Mouse (Mus musculus) cerebellum, postnatal 14 days (tissue): Measurements from ENCODE around the gene Prm3.
"Not testable (repeated sequence)": the region's sequence is repeated elsewhere in the genome, so short reads cannot be mapped to it uniquely, and the experiment has no call there.

Experiments
- DNase-seq, 2 experiments: peaks; one replicate each; pipeline ENCODE4 v3.0.0; 2021; ENCODE audit warnings: mixed read lengths in 2 of 2

The Prm3 gene

DNA sequence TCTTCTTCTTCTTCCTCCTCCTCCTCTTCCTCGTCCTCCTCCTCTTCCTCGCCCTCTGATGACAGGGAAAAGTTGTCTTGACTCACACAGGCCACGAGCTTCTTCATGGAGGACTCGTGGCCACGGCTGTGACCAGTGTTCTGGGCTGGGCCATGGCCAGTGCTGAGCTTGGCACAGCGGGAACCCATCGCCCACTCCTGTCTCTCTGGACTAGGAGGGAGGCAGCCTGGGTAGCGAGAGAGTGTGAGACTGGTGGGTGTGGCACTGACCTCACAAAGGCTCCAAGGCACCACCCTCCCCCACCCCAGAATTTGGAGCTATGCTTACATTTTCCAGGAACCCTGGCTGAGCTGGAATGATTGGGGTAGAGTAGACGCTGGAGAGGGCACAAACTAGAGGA, at the start of gene Prm3:
Gene Prm3 (minus strand): TSS at position 213 of the 400 bp plus-strand sequence.
- DNase-seq = no peak

DNA sequence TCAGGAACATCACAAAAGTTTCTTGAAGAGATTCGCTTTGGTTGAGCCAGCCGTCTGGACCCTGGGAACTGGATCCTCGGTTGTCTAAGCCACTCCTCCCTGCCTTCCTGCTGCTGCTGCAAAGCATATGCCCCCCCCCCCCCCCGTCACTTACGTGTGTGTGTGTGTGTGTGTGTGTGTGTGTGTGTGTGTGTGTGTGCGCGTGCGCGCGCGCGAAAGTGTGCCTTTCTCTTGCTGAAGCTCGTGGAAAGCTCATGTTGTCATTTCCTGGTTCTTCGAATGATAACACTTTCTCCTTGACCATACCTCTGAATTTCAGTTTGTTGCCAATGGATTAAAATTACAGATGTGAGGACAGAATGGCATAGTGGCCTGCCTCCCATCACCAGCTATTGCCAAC, 49.3 kb upstream of the Prm3 start:
- DNase-seq = no peak

DNA sequence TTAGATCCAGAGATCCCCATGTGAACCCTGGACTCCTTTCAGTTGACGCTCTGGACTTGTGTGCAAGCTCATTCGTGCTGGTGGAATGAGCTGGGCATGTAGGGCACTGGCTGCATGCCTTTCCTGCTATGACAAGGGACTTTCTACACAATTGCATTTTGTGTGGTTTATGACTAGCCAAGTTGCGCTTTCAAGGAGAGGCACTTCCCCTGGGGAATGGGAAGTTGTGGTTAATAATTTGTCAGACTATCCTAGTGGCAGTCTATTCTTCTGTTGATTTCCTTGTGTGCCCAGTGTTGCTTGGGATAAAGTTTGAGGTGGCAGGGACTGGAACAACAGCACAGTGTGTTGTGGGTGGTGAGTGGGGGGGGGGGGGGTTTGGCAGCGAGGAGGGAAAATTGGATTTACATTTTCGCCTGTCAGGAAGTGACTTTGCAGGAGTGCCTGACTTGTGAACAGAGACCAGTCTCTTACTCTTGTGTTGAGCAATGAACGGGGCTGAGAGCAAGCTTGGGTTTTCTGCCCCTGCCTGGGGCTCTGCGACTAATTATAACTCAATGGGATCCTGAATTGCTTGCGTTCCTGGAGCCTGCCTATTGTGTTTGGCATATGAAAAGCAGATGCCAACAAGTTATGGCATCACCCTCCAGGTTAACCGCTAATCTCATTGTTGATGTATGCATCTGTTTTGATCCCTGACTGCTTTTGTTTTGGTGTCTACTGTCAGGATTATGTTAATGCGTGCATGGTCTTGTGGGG, 48.0 kb upstream of the Prm3 start:
- no peak for DNase-seq

GRCm38 (mm10) chr16:10837903-10838302, 47.2 kb upstream of the Prm3 start:
- no peak for DNase-seq

GRCm38 (mm10) chr16:10837250-10837649, 46.5 kb upstream of the Prm3 start:
- no peak for DNase-seq

DNA sequence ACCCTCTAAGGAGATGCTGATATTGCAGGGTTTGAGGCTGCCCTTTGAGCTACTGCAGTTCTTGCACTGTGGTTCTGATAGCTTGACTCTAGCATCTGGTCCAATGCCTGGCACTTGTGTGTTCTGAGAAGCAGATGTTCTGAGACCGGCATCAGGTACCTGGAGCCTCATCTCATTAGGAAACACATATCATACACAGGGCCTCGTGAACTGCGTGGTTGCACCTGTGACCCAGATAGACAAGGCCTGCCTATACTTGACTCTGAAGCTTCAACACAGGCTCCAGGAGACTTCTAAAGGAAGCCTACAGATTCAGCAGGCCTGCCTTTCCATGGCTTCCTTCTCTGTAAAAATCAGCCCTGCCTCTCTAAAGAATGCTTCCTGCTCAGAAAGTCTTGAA, 45.7 kb upstream of the Prm3 start:
- no peak for DNase-seq

DNA sequence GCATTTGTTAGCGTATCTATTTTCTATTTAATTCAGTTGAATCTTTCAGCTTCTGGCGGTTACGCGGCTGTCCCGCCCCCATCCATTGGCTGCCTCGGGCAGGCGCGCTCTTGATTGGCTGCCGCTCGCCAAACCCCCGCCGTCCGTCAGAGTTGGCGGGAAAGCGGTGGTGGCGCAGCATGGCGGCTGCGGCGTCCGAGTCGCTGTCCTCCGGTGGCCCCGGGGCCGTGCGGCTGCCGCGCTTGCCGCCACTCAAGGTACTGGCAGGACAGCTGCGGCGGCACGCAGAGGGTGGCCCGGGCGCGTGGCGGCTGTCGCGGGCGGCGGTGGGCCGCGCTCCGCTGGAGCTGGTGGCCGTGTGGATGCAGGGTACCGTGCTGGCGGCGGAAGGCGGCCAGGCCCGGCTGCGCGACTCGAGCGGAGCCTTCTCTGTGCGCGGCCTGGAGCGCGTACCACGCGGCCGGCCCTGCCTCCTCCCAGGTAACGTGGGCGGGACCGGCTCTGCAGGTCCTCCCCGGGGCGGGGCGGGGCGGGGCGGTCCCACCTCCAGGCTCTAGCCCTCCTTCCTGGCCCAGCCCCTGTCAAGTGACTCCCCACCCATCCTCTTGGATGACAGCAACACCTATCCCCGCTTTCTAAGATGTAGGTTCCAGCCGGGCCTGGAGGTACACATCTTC, 44.3 kb upstream of the Prm3 start, which contains the start of gene Rmi2:
Gene Rmi2 (plus strand): TSS at position 149 of the 677 bp plus-strand sequence.
- peak; percentile 88 to 92 for DNase-seq

DNA sequence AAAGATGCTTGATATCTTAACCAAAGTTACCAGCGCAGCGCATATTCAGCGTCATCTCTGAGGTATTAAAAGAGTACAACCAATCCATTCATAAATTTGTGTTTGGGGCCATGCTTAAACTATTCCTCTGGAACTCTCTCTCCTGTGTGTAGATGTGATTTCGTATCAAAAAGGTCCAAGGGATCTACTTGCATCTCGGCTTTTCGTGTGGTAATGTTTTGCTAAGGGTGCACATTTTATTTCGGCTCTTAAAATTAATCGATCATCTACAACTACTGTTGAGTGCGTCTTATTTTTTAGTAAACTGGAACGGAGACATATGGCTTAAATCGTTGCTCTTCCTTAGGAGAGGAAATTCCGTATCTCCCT, 43.8 kb upstream of the Prm3 start:
- DNase-seq = no peak

GRCm38 (mm10) chr16:10828461-10828805, 37.7 kb upstream of the Prm3 start:
- no peak for DNase-seq

DNA sequence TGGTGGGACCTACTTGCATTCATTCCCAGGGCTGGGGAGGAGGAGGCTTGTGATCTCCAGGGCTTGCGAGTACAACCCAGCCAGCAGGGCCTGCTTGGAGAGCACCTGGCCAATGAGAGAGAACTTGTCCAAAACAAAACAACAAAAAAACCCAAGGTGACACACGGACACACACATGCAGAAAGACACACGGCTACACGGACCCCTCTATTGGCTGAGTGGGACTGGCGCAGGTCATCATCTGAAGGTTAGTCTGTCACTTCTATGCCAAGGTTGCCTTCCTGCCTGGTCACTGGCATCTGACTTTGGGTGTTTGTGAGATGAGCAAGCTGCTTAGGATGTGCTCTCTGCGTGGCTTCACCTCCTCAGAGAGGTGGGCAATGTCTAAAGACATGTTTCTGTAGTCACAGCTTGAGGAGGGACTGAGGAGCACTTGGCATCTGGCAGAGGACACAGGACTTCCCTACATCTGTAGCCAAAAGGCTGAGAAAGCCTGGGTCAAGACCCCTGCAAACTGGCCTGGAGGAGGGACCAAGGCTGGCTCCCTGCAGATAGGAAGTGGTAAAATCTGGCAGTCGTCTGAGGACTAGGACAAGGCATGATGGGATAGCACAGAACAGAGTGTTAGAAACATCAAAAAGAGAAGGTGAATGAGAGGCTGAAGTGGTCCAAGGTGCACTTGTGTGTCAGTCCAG, 37.2 kb upstream of the Prm3 start:
- no peak for DNase-seq

GRCm38 (mm10) chr16:10827269-10827668, 36.6 kb upstream of the Prm3 start:
- no peak for DNase-seq

- no peak for DNase-seq
These were observed 35.1 kb upstream of the Prm3 start for GRCm38 (mm10) chr16:10825840-10826239.

DNA sequence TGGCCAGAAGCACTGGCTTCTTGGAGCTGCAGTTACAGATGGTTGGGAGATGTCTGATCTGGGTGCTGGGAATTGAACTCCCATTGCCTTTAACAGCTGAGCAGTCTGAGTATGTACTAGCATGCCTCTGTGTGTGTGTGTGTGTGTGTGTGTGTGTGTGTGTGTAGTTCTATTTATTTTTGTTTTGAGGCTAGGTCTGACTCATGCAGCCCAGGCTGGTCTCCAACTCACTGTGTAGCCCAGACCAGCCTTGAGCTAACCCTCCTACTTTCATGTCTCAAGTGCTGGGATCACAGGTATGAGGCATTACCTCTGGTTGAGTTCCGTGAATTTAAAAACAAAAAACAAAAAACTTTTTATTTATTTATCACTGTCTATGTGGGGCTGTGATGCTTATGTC, 33.8 kb upstream of the Prm3 start:
- no peak for DNase-seq

- no peak for DNase-seq
These were observed 30.7 kb upstream of the Prm3 start for GRCm38 (mm10) chr16:10821387-10821786.

GRCm38 (mm10) chr16:10819966-10820365, 29.3 kb upstream of the Prm3 start:
- DNase-seq = no peak

DNA sequence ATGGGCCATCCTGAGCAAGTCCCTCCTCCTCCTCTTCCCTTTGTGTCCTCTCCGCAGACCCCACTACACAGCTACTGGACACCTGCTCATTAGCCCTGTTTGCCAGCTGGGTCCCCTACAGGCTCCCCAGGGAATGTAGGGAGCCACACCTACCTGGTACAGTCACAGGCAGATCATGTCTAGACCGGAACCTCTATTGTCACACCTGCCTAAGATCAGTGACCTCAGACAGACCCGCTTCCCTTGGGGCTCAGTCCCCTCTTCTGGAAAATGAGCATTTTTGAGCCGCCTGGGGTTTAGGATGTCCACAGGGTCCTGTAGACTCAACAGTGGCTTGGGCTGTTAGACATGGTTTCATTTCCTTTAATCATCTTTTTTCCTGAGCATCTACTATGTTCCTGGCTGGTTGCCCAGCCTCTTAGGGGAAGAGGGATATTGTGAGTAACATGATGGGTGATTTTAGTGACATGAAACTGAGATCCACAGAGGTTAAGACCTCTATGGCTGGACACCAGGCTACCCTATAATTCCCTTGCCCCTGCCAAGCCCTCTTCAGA, 27.9 kb upstream of the Prm3 start:
- DNase-seq = no peak

GRCm38 (mm10) chr16:10814864-10815263, 24.1 kb upstream of the Prm3 start:
- DNase-seq = no peak

- DNase-seq = no peak
These were observed 23.0 kb upstream of the Prm3 start for GRCm38 (mm10) chr16:10813726-10814125.

GRCm38 (mm10) chr16:10812865-10813371, 22.2 kb upstream of the Prm3 start, which contains the start of gene Gm11172:
Gm11172 (plus strand) TSS chr16:10812915.
- DNase-seq = no peak

GRCm38 (mm10) chr16:10810376-10810775, 19.7 kb upstream of the Prm3 start:
- peak; percentile 88 to 89 for DNase-seq

DNA sequence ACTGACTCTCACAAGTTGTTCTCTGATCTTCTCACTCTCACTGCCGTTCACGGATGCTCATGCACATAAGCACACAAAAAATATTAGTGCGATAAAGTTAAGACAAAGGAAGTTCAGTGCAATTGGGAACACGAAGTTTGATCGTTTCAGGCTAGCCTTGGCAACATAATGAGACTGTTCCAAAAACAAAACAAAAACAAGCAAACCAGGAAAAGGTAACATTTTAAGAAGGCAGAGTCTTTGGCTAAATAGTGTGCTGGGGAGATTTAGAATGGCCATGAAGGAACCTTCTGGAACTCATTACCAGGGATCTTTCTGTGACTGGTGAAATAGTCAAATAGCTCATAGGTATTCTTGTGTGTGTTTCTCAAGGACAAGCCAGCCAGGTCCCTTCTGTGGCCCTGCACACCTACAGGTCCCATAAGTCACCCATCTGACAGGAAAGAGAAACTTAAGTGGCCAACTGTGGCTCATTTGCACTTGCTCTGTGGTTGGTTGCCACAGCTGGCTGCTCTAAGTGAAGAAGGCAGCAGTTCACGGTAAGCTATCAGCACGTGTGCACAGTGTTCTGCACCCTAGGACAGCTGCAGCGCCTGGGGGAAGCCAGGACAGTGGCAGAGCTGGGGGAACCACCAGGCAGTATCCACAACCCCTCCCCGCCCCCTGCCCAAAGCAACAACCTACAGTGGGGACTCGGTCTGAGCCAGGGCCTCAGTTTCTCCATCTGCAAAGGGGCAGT, 15.2 kb upstream of the Prm3 start, which contains the start of gene Prm1:
Gene Prm1 (minus strand): TSS at position 51 of the 739 bp plus-strand sequence.
- DNase-seq = no peak

GRCm38 (mm10) chr16:10802420-10802819, 11.7 kb upstream of the Prm3 start:
- DNase-seq = not testable (repeated sequence)
